Mouse (Mus musculus) cerebellum, postnatal 25 days (tissue): ENCODE data around the gene Grin2d.
"Not testable (repeated sequence)": the region's sequence is repeated elsewhere in the genome, so short reads cannot be mapped to it uniquely, and the experiment has no call there.

Experiments
- DNase-seq, 2 experiments: peaks; one replicate each; pipeline ENCODE4 v3.0.0; 2021; ENCODE audit warnings: mixed read lengths in 2 of 2

The Grin2d gene

DNA sequence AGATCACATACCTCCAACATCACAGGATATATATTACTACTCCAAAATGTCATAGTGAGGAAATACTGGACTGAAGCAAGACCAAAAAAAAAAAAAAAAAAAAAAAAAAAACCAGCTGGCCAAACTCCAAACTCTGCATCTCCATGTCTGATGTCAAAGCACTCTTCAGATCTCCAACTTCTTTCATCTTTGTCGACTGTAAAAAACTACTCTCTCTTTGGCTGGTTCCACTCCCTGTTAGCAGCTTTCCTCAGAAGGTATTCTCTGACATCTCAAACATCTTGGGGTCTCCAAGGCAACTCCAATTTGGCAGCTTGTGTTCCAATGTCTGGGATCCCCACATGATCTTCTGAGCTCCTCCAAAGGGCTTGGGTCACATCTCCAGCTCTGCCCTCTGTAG is at the start of gene Grin2d:
TSS of gene Grin2d (minus strand) at position 101 of the 400 bp plus-strand sequence.
- not testable (repeated sequence) for DNase-seq

DNA sequence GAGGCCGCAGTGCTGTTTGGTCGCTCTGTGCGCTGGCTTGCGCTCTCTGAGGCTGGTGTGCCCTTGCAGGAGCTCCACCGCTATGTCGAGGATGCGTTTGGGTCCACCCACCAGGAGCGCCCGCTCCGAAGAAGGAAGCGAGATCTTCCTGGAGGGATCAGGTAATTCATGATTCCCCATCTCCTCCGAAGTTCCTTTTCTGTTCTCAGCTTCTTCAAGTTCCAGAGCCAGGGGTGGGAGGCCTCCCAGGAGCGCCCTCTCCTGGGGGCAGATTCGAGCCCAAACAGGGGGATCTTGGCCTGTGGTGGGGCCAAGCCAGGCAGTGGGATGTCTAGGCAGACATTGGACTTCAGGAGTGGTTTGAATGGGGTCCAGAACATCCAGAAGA is 46.2 kb upstream of the Grin2d start:
- peak in 1 of 2 experiments; percentile 18 for DNase-seq

DNA sequence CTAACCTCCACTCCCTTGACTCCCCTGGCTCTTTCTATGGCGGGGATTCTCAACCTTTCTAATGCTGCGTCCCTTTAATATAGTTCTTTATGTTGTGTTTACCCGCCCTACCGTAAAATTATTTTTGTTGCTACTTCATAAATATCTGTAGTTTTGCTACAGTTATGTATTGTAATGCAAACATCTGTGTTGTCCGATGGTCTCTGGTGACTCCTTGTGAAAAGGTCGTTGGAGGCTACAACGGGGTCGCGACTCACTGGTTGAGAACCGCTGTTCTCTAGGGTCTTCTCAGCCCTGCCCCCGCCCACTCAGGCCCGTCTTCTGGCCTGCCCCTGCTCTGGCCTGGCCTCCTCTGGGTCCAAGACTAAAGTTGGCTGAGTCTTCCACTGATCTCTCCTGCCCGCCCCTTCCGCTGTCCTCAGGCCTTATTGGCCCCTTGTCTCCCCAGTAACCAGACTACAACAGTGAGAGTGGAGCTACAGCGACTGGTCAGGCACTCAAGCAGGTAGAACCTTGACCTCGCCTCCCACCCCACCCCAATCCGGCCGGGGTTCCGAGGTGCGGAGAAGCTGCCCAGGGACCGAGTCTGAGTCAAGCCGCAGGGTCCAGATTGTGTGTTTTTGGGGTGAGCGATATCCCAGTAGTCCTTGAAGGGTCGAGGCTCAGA is 45.7 kb upstream of the Grin2d start, which contains the start of gene Ccdc114:
TSS of gene Ccdc114 (plus strand) at position 311 of the 667 bp plus-strand sequence.
- DNase-seq, result peak; percentile 39 to 47

DNA sequence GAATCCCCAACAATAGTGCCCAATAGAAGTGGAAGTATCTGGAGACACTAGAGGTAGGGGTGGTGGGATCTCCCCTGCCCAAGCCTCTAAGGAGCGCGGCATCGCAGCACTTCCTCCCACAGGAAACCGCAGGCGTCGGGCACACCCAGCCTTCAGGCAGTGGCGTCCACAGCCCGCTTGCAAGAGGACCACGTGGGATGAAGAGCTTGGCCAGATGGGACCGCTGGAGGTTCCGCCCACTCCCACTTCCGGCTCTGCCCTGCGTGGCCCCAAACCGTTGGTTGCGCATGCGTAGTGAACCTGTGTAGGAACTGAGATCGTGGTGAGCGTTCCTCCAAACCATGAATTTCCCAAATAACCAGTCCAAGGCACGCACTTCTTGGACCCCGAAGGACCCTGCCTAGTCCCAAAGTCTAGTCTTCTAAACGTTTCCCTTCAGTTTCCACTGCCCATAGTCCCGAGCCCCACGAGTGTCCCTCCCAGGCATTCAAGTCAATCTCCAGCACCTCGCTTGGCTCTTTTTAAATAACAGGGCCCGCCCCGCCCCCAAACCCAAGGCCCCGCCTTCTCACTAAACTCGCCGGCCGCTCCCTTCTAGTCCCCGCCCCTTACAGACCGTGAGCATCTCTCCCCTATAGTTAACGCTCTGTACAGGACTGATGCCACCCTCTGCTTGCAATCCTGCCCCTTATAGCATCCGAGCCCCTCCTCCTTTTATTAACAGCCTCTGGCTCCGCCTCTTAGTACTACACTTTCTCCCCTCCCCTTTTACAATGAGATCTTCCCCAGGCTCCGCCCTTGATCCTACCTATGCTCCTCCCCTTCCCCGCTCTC is 45.0 kb upstream of the Grin2d start:
- DNase-seq, result peak; percentile 83 to 90

DNA sequence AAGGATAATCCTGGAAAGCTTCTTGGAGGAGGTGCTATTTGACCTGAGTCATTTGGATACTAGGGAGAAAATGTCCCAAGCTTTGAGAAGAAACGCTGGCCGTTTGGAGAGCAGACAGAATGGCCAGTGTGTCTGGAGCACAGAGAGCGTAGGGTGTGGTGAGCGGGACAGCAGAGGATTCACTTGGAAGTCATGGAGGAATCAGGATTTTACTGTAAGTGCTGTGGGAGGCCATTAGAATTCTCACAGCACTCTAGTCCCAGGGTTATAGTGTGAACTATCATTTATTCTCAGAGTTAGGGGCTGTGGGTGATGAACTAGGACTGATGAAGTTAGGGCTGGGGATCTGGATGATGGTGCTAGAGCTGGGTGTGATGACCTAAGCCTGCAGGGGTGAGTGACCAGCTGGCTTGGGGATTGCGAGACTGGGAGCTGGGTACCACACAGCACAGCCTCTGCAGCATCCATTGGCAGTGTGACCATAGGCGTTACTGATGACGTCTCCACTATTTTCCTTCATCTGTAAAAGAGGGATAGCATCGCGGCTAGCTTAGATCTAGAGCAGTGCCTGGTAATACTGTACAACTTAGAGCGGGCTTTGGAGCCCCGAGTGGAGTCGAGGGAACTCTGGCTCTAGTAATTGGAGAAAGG is 43.9 kb upstream of the Grin2d start:
- no peak for DNase-seq

DNA sequence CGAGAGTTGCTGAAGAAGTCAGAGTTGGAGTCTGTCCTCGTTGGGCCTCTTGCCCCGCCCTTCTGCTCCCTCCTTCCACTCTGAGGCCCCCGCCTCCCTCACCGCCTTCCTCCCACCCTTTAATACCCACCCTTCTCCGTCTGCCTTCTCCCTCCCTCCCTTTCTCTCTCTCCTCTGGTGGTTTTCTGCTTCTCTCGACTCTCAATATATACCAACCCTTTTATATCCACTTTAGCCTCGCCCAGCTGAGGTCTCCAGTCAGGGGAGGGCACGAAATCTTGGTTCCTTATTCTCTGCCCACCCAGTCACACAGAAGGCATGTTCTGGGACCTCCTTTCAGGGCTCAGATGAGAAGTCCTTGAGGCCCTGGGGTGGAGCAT is 43.1 kb upstream of the Grin2d start, which contains the start of gene Emp3:
TSS of gene Emp3 (minus strand) at position 163 of the 380 bp plus-strand sequence.
- no peak for DNase-seq

DNA sequence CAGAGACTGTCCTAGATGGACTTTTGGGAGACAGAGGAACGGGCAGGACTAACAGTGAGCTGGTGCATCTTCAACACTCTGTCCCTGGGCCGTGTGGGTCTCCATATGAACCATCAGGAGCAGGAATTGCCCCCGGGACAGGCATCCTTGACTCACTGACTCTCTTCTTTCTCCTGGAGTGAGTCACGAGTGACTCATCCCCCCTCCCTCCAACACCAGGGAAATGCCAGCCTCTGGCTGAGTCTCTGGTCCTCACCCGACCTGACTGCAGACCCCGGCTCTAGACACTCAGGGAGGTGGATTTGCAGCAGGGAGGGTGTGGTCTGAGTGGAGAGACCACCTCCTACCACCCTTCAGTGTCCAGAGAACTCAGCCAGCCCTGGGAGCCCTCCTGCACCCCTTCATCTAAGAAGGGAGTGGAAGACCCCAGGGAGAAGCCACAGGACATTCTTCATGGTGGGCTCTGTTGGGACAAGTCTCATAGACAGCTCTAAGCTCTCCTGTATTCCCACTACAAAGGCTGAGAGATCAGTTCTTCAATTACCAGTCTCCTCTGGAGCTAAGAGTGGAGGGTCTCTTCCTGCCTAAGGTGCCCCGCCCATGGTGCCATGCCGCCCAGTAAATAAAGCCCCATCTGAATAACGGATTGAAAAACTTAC is 42.5 kb upstream of the Grin2d start:
- no peak for DNase-seq

DNA sequence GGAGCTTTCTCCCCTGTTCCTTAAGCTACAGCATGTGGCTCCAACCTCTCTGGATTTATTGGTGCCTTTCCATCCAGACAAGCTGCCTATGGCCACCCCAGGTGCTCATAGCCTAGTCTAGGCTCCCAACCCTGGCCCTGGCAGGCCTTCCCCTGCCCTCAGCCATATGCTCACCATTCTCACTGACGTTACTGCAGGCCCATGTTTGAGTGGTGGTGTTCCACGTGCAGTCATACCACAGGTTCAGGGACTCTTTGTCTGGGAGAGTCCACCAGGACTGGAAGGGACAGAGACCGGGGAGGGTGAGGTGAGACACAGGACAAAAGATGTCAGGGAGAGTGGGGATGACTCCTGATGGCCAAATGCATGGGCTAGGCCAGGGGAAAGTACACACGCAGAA is 41.6 kb upstream of the Grin2d start:
- DNase-seq, result no peak

DNA sequence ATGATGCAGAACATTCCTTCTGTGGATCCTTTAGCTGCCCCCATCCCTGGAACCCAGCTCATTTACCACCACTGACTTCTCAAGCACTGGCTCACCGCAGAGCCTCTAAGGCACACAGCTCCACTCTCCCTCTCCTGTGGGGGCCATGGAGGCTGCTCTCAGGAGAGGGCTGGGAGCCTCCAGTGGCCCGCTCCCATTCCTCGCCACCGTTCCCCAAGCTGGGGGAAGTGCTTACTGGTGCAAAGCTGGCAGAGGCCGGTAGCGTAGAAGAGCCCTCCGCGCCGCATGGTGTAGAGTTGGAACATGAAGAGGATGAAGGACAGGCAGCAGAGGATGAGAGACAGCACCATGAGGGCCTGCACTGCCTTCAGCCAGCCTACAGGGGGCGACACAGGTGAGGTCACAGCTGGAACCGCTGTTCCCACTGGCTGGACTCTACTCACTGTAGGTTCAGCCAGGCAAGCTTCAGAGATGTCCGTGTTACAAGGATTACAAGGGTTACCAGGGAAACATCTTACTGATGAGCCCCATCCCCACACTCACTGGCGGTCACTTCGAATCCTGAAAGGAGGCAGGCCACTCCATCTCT is 41.0 kb upstream of the Grin2d start:
- no peak for DNase-seq

DNA sequence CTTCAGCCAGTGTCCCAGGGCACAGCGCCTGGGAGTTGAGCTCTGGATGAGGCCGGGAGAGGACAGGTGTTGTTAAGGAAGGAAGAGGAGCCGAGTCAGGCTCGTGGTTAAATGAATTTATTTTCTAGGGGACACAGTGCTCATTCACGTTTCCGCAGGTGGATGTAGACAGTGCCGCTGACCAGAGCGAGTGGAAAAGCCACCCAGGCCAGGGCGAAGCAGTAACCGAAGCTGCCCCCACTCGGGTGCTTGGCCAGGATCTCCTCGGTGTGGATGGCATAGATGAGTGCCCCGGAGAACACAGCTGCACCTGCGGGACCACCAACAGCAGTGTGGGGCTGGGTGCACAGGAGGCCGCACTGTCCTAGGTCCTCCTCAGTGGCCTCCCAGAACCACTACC is 39.7 kb upstream of the Grin2d start:
- DNase-seq, result no peak

DNA sequence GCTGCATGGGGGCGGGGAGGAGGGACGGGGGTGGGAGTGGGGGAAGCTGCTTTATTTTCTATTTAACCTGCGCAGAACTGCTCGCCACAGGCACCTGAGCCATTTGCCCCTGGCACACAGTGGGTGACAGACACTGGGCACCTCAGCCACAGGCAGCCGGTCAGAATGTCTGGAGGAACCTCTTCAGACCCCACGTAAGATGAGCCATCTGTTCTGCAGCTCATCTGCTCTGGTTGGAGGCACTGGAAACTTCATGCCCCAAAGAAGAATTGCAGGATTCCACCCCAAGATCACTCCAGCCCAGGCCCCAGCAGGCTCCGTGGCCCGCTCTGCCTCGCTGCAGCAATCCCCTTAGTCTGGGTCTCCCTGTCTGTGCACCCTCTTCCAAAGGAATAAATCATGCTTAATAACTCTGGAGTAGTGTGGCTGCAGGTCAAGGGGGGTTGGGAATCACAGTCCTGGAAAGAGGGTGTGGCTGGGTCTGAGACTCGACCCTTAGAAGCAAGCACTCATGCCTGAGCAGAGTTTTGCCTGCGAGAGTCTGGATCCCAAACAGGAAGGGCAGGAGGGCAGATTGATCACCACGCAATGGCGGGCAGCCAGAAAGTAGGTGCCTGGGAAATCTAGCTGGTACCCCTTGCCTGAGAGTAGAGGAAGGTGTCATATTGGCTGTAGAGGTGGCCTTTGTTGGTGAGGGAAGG is 39.0 kb upstream of the Grin2d start:
- no peak for DNase-seq

DNA sequence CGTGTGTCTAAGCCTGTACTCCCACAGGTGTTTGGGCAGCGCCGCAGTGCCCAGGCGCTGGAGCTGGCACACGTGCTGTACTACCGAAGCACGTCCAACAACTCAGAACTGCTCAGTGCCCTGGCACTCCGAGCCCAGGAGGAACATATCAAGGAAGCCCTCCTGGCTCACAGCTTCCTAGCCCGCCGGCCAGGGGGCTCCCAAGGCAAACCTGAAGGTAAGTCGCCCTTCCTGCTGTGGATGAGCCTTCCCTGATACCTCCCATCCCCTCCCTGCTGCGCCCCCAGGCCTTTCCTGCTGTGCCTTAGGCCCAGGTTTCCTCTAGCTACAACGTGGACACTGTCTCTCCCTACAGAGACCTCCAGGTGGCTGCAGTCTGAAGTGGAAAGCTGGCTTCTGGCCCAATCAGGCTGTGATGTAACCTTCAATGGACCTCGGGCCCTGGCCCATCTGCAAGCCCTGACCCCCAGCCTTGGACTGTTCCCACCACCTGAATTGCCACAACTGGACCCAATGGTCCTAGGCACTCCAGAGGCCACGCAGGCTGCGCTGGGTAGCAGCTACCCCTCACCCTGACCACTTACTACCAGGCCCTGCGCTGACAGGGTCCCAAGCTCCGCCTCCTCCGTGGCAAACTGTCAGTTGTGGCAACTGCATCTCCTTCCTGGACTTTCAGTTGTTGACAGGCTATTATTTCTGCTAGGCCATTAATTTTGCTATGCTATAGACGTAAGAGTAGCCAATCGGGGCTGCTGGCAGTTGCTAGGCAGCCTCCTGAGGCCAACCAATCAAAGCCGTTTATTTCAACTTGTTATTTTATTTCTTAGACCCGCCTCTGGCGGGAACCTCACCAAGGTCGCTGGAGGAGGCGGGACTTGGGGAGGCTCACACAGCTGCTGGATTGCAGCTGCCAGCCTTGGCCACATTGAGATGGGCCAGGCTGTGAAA is 38.2 kb upstream of the Grin2d start:
- no peak for DNase-seq

DNA sequence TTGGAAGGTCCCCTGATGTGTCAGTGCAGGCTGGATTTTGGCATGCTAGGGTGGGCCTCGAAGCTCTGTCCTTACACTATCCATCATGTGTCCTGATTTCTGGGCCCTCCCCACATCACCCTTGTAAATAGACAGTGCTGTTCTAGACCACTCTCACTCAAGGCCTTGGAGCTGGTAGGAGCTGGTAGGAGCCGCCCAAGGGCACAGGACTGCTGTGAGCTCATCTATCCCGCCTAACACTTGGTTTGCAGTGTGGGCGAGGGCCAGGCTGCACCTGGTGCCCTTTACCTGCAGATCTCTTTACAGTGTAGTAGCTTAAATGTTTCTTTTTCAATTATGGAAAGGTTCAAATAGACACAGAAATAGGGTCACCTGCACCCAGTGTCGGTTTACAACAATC is 36.8 kb upstream of the Grin2d start:
- no peak for DNase-seq

DNA sequence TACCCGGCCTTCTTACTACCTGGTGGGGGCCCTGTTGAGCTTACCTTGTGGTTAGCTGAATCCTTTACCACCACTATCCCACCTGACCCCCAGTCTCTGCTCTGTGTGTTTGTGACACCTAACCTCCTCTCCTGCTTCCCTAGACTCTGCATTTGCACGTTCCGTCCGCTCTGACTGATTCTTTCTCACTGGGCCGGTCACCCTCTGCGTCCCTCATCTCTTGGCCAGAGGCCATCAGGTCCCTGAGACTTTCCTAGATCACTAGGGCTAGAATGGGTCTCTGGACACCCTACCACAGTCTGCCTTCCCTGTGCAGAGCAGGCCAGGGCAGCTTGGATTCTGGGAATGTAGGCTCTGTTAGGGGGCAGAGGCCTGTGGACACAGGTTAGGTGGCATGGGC is 35.9 kb upstream of the Grin2d start:
- no peak for DNase-seq

DNA sequence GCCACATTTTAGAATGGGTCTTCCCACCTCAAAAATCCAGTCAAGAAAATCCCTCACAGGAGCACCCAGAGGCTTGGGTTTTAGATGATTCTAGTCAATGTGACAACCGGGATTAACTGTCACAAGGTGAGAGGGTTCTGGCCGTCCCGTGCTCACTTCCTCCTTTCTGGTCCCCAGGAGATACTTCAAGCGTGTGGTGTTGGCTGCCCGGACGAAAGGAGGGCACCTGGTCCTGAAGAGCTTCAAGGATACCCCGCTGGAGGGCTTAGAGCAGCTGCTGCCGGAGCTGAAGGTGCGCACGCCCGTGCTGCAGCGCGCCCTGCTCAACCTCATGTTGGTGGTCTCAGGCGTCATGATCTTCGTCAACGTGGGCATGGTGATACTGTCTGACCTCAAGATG is 31.0 kb upstream of the Grin2d start:
- DNase-seq, result no peak

DNA sequence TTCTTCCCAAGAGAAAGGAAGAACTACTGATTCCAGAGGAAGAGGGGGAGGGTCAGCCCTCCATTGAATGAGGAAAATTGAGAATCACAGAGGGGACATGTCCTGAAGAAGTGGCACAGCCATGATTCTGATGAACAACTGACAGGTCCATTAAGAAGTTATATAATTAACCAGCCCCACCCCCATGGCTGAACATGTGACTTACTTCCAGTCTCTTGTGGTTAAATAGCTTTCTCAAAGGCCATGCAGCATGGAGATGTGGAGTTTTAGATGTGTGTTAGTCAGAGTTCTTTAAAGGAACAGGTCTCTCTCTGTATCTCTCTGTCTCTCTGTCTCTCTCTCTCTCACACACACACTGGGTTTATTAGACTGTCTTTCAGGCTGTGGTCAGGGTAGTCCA is 30.2 kb upstream of the Grin2d start:
- no peak for DNase-seq

DNA sequence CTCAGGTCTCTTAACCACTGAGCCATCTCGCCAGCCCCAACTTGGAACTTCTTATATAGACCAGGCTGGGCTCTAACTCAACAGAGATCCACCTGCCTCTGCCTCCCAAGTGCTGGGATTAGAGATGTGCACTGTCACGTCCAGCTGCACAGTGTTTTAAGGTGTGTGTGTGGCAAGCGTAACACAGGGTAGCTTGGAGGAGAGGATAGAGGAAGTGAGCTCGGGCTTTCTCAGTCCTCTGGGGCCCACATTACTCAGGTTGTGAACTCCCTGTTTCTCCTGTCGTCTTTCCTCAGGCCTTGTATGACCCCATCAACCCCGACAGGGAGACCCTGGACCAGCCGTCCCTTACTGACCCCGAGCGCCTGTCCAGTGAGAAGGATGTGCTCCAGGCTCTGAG is 28.4 kb upstream of the Grin2d start:
- no peak for DNase-seq

DNA sequence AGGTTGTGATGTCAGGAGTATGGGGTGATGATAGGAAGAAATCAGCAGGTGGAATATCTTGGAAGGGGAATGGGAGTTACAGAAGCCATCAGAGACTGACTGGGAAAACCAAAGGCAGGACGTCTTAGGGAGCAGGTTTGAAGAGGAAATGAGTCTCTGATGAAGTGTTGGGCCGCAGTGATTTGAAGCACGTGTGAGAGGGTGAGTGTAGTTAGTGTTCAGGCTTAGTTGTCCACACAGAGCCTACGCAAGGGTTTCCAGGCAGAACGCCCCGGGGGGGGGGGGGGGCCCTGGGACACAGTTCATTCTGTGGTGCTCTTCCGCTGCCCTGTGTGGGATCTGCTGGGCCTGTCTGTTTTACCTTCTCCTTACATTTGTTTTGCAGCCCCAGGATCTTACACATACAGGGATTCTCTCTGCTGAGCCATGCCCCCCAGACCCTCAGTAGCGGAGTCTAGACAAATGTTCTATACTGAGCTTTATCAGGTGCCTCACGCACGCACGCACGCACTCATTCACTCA is 24.4 kb upstream of the Grin2d start:
- no peak for DNase-seq

DNA sequence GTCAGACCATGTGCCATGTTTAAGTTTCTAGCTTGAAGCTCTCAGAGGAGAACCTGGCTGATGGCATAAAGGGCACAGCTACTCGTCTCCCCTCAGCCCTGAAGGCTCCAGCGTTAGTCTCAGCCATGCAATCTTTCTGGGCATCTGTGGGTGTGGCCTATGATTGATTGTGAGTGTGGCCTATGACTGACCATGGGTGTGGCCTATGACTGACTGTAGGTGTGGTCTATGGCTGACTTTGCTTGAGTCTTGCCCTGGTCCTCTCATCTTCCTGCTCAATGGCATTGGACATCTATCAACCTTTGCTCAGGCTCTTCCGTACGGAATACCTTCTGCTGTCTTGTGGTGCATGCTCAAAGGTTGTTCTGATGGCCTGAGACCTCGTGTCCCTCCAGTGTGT is 23.4 kb upstream of the Grin2d start:
- no peak for DNase-seq

DNA sequence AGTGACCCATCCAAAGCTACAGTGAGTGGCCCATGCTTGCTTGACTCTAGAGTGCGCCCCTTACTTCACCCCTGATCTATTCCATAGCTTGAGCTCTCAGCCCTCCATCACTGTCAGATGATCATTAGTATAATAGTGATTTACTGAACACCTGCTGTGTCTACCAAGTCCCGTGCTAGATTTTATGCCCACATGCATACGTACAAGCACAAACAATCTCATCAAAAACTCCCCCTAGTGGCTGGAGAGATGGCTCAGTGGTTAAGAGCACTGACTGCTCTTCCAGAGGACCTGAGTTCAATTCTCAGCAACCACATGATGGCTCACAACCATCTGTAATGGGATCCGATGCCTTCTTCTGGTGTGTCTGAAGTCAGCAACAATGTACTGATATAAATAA is 19.9 kb upstream of the Grin2d start:
- not testable (repeated sequence) for DNase-seq
